Mouse (Mus musculus): ENCODE measurements around the gene Clip2.

The Clip2 gene

GRCm38 (mm10) chr5:134462316-134462715 lies 89.9 kb downstream of the Clip2 start:
- DNase-seq (ENCODE audit: low read depth, low spot score) = no peak

- DNase-seq (ENCODE audit: low read depth, low spot score) = no peak
Observed at GRCm38 (mm10) chr5:134460546-134460945, 91.7 kb downstream of the Clip2 start.

- DNase-seq (ENCODE audit: low read depth, low spot score) = no peak
Observed at GRCm38 (mm10) chr5:134459096-134459495, 93.1 kb downstream of the Clip2 start.

GRCm38 (mm10) chr5:134458416-134458815 lies 93.8 kb downstream of the Clip2 start:
- DNase-seq (ENCODE audit: low read depth, low spot score) = no peak

- DNase-seq (ENCODE audit: low read depth, low spot score) = no peak
Observed at GRCm38 (mm10) chr5:134457371-134457770, 94.9 kb downstream of the Clip2 start.

GRCm38 (mm10) chr5:134456503-134456962 lies 95.7 kb downstream of the Clip2 start, which contains the start of gene Gtf2ird1:
Gtf2ird1 (minus strand) TSS chr5:134456716.
- peak; percentile 73 for DNase-seq (ENCODE audit: low read depth, low spot score)

GRCm38 (mm10) chr5:134455914-134456423 lies 96.3 kb downstream of the Clip2 start:
- peak; percentile 57 for DNase-seq (ENCODE audit: low read depth, low spot score)

GRCm38 (mm10) chr5:134455186-134455895 lies 96.9 kb downstream of the Clip2 start:
- peak; percentile 74 for DNase-seq (ENCODE audit: low read depth, low spot score)

- peak; percentile 26 for DNase-seq (ENCODE audit: low read depth, low spot score)
Observed at GRCm38 (mm10) chr5:134454421-134454820, 97.8 kb downstream of the Clip2 start.

GRCm38 (mm10) chr5:134453577-134453976 lies 98.7 kb downstream of the Clip2 start:
- DNase-seq (ENCODE audit: low read depth, low spot score) = no peak

- peak; percentile 59 for DNase-seq (ENCODE audit: low read depth, low spot score)
Observed at GRCm38 (mm10) chr5:134446755-134447154, 105.5 kb downstream of the Clip2 start.

GRCm38 (mm10) chr5:134445895-134446294 lies 106.3 kb downstream of the Clip2 start:
- DNase-seq (ENCODE audit: low read depth, low spot score) = no peak

- peak; percentile 75 for DNase-seq (ENCODE audit: low read depth, low spot score)
Observed at GRCm38 (mm10) chr5:134445208-134445831, 106.9 kb downstream of the Clip2 start.

GRCm38 (mm10) chr5:134444473-134444872 lies 107.8 kb downstream of the Clip2 start:
- DNase-seq (ENCODE audit: low read depth, low spot score) = no peak

- DNase-seq (ENCODE audit: low read depth, low spot score) = no peak
Observed at GRCm38 (mm10) chr5:134442066-134442465, 110.2 kb downstream of the Clip2 start.

GRCm38 (mm10) chr5:134441105-134441504 lies 111.1 kb downstream of the Clip2 start:
- peak; percentile 81 for DNase-seq (ENCODE audit: low read depth, low spot score)

GRCm38 (mm10) chr5:134440098-134440497 lies 112.1 kb downstream of the Clip2 start:
- peak; percentile 78 for DNase-seq (ENCODE audit: low read depth, low spot score)

- DNase-seq (ENCODE audit: low read depth, low spot score) = peak; percentile 83
Observed at GRCm38 (mm10) chr5:134439481-134439880, 112.8 kb downstream of the Clip2 start.

All from ZHBTc4 (cell line).